Mouse (Mus musculus) spleen, postnatal 36 days (tissue): ENCODE data around the gene Kirrel2.
A peak's percentile ranks its signal among the peaks of the same experiment; 100 is the strongest.

ENCODE experiments used
- DNase-seq, 2 experiments: peaks; one replicate each; pipeline ENCODE4 v3.0.0; 2022; ENCODE audit warnings: low spot score in 2 of 2, mixed read lengths in 1 of 2

Gene Kirrel2

DNA sequence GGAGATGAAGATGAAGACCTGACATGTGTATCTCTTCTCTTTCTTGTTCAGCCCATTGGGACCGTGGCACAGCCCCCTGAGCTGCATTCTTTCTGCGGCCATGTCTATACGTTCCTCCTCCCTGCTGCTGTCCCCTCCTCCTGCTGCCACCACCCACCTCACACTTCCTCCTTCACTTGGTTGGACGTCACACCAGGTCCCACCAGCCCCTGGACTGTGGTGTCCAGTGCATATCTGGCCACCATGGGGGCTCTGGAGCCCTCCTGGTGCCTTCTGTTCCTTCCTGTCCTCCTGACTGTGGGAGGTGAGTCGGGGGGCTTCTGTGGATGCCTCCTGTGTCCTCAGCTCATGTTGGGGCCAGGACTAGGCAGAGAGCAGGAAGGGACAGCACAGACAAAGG, 43.9 kb downstream of the Kirrel2 start, which contains the start of gene Tyrobp:
Gene Tyrobp, plus strand, starts transcription at position 165 of the 400 bp plus-strand sequence.
- peak; percentile 69 for DNase-seq

DNA sequence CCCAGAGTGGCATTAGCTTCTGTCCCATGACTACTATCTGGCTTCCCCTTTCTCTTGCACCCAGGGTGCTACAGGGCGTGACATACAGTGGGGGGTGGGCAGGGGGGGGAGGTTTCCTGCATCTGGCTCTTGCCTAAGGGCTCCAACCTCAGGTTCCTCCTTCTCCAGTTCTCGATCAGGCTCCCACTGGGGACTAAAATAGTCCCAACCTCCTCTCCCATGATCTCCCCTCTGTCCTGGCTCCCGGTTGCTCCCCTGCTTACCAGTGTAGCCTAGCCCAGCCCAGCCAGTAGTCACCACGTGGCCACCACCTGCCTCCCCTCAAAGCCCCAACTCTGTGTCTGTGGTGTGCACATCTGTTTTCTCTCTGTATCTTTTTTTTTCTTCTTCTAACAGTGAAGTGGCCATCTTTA, 44.7 kb downstream of the Kirrel2 start:
- peak; percentile 61 to 71 for DNase-seq

DNA sequence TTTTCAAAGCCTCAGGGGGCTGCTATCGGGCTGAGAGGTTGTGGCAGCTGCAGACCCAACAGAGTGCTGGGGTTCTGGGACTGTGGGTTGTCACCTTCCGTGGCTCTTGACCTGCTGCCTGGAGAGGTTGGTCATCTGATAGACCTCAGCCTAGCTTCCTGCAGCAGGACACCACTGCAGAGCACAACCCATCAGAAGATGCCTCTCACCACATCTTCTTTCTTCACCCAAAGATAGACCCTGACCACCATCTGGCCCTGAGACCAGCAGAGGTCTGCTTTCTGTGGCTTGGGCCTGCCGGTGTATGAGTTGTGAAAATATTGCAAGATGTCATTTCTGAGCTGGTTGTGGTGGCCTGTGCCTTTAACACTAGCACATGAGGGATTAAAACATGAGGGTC, 46.5 kb downstream of the Kirrel2 start:
- DNase-seq, result no peak

DNA sequence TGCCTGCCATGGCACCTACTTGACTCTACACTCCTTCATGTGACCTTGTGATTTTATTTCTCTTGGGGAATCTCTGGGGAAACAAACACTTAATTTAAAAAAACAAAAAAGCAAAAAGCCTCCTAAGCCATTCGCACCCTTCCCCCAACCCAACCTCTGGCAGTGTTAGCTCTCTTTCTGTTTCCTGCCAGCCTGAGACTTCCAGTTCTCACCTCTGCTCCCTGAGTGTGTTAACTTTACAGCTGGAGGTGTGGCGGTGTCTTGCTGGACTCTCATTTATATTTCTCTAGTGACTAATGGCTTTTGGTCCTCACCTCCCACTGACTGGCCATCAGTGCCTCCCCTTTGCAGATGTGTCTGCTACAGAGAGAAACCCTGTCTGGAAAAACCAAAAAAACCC, 47.7 kb downstream of the Kirrel2 start:
- no peak for DNase-seq

DNA sequence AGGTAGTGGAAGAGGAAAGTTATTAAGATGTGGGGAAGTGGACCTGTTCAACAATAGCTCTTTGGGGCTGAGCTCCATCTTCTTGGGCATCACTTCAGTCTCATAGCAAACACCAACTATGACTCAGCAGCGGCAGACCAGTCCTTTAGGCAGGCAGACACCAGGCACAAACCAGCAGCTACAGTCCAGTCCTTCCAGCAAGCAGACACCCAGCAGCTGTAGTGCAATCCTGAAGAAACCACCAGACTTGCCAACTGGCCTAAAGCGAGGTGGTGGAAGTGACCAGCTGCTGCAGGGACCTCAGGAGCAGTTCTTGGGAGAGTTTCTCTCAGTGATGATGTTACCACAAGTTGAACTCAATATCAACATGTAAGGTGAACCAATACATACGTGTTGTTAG, 48.9 kb downstream of the Kirrel2 start:
- DNase-seq, result no peak

DNA sequence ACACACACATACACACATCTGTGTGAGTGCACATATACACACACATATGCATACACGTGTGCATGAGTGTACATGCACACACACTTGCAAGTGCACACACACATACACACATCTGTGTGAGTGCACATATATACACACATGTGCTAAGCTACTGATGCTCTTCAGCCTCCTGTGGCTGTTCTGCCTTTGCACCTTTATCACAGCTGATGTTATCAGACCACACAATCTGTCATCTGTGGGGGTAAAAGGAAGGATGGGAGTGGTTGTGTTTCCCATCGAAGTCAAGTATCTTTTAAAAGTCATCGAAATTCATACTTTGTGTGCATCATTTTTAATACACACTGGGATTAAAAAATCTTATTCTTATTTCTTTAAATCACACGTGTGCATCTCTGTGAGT, 55.1 kb downstream of the Kirrel2 start:
- DNase-seq, result no peak

DNA sequence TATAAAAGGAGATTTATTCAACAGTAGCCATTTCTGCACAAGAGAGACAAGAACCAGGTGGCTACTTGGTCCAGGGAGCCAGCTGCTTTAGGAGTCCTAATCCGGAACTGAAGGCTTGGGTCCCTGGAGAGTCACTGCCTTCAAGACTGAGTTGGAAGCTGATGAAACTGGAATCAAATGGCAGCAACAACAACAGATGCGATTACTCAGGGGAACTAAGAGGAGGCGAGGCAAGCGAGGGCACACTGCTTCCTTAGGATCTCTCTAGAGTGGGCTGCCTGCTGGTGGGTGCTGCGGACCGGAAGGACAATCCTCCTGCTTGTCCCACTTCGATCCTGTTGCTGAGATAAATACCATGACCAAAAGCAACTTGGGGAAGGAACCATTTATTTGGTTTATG, 57.8 kb downstream of the Kirrel2 start:
- DNase-seq, result no peak
